Mouse (Mus musculus) liver, adult 2 months (tissue): Measurements from ENCODE around the gene Urgcp.

ENCODE experiments used
- CTCF ChIP-seq: fragments of 200-500 bp; IDR thresholded peaks from 2 replicates; pipeline ENCODE4 v1.5.1; 2011; ENCODE audit warnings: low read depth, low read length, control low read depth
- POLR2A ChIP-seq: fragments of 200-500 bp; IDR thresholded peaks from 2 replicates; pipeline ENCODE4 v1.6.1; 2011; ENCODE audit warnings: low read length, control low read depth; ENCODE audit not compliant: insufficient read depth; ENCODE audit errors: extremely low read depth

DNA sequence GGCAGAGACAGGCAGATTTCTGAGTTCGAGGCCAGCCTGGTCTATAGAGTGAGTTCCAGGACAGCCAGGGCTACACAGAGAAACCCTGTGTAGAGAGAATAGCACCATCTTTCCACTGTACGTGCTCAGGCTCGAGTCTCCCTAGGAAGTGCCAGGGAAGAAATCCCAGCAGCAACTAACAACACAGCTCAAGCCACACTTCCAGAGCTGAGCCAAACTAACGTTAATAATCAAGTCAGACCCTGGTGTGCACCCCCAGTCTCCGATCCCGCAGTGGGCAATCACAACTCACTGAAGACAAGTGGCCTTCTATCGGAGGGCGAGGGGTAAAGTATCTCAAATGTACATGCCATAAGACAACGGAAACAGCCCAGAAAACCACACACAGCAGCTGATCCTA, 32.6 kb downstream of the Urgcp start:
- TF ChIP-seq POLR2A, result no peak
- TF ChIP-seq CTCF, result no peak
